ENCODE assay signal across 22 mouse cellular contexts in the genomic region with DNA sequence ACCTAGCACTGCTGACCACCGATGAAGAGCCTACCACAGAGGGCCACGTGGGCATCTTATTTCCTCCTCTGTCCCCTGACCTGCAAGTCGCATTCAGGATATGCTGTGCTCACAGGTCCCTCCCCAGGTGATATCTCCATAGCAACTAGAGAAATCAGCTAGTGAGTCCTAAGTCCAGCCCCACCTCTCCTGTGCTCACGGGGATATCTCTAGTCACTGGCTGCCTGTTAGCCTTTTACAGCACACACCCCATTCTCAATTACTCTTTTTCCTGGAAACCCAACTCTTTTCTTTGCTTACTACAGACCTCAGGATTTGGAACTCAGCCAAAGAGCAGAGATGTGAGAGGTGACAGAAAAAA. TPM values are rescaled to one million over a fixed set of nuclear protein-coding genes. Genes with fewer than 3 reads are reported as not detected.
DNase-seq lines count a peak whose midpoint lies in the region; ATAC-seq and TF ChIP-seq lines count a peak whose summit lies in the region.
"Had no signal": no experiment of that assay in that cellular context is flagged by ENCODE, and none has a peak within 500 bp of the region (broad histone marks: within the 10 kb centered on the region; RNA-seq: fewer than 3 reads in every experiment).

No protein-coding gene starts in this region.

- no peak overlapping the region for H3K9ac ChIP-seq in lung, embryonic 16.5 days (ENCODE audit: low read length)
- no peak overlapping the region for H3K9ac ChIP-seq in intestine, embryonic 16.5 days (ENCODE audit: low read depth, low read length)
- H3K9ac ChIP-seq in stomach, postnatal 0 days (ENCODE audit: low read length), result no peak overlapping the region
- H3K9ac ChIP-seq: forebrain, embryonic 15.5 days; limb, embryonic 12.5 days; midbrain, embryonic 12.5 days had no signal

- no peak for TF ChIP-seq EP300 in stomach, postnatal 0 days (optimal IDR thresholded peaks at IDR 0.05)

- H3K27me3 ChIP-seq in lung, embryonic 16.5 days (ENCODE audit: control insufficient read depth, insufficient read depth, low read depth, low read length), result no peaks in the 10 kb centered on the region
- no peaks in the 10 kb centered on the region for H3K27me3 ChIP-seq in intestine, embryonic 16.5 days (replicated peaks; ENCODE audit: control insufficient read depth, insufficient read depth, low read length)
- no peaks in the 10 kb centered on the region for H3K27me3 ChIP-seq in stomach, postnatal 0 days (ENCODE audit: control insufficient read depth, insufficient read depth, low read length)
- H3K27me3 ChIP-seq: forebrain, embryonic 15.5 days; limb, embryonic 12.5 days; midbrain, embryonic 12.5 days had no signal

- peaks cover 6% of the 10 kb centered on the region for H3K9me3 ChIP-seq in lung, embryonic 16.5 days (ENCODE audit: control insufficient read depth, low read length)
- peaks cover 6% of the 10 kb centered on the region for H3K9me3 ChIP-seq in intestine, embryonic 16.5 days (ENCODE audit: control insufficient read depth, low read length)
- H3K9me3 ChIP-seq in stomach, postnatal 0 days (ENCODE audit: control insufficient read depth, low read length), result no peaks in the 10 kb centered on the region

- TF ChIP-seq CTCF in stomach, postnatal 0 days (IDR thresholded peaks at IDR 0.05; ENCODE audit: low read depth), result no peak

- no peaks in the 10 kb centered on the region for H3K4me1 ChIP-seq in lung, embryonic 16.5 days (replicated peaks; ENCODE audit: control insufficient read depth, insufficient read depth, low read length)
- no peaks in the 10 kb centered on the region for H3K4me1 ChIP-seq in intestine, embryonic 16.5 days (ENCODE audit: control insufficient read depth, insufficient read depth, low read length)
- H3K4me1 ChIP-seq in stomach, postnatal 0 days (replicated peaks; ENCODE audit: control insufficient read depth, insufficient read depth), result no peaks in the 10 kb centered on the region
- H3K4me1 ChIP-seq: forebrain, embryonic 15.5 days; heart, embryonic 10.5 days; limb, embryonic 12.5 days; midbrain, embryonic 12.5 days had no signal

- H3K36me3 ChIP-seq in lung, embryonic 16.5 days (ENCODE audit: control insufficient read depth, insufficient read depth, low read length), result peaks cover 9% of the 10 kb centered on the region
- H3K36me3 ChIP-seq in intestine, embryonic 16.5 days (ENCODE audit: control insufficient read depth, insufficient read depth, low read length), result 0 out of 2 replicates have a peak, but pooled peaks cover 5% of the 10 kb centered on the region
- H3K36me3 ChIP-seq in stomach, postnatal 0 days (ENCODE audit: control insufficient read depth, insufficient read depth, low read length), result no peaks in the 10 kb centered on the region

- DNase-seq in kidney, adult 11 months, result peak; percentile 44
- DNase-seq in kidney, postnatal 14 days, result no peak
- DNase-seq in lung, postnatal 10 days, result no peak
- DNase-seq in stomach, postnatal 0 days (ENCODE audit: low spot score), result peak; percentile 84
- DNase-seq in natural killer cell, adult 2 months (ENCODE audit: low spot score in 2 of 2), result no peak
- DNase-seq: adrenal gland, adult 2 months; cerebellum, adult 8-10 months; gastrocnemius, adult 2 months; heart, postnatal 14 days; lung, postnatal 36 days; right cerebral cortex, adult 18-20 months; thymus, adult 18-20 months had no signal

- no peak overlapping the region for H3K27ac ChIP-seq in lung, embryonic 16.5 days (ENCODE audit: low read length)
- peak overlapping the region; percentile 86 for H3K27ac ChIP-seq in intestine, embryonic 16.5 days (ENCODE audit: low read length)
- peak overlapping the region; percentile 56 for H3K27ac ChIP-seq in stomach, postnatal 0 days (replicated peaks)
- H3K27ac ChIP-seq: forebrain, embryonic 15.5 days; gastrocnemius, adult 2 months; heart, embryonic 10.5 days; hindbrain, postnatal 0 days; left cerebral cortex, adult 2 months; limb, embryonic 12.5 days; midbrain, embryonic 12.5 days had no signal

- 66% methylated on average over 4 of the region's 4 CpGs for WGBS in lung, embryonic 16.5 days
- WGBS in intestine, embryonic 16.5 days, result 67% methylated on average over 4 of the region's 4 CpGs
- 60% methylated on average over 4 of the region's 4 CpGs for WGBS in stomach, postnatal 0 days

- peak; percentile 41 for ATAC-seq in lung, embryonic 16.5 days (ENCODE audit: low read depth)
- ATAC-seq in intestine, embryonic 16.5 days, result peak; percentile 98
- peak; percentile 98 for ATAC-seq in stomach, postnatal 0 days (ENCODE audit: low FRiP score, low TSS enrichment)
- ATAC-seq in megakaryocyte progenitor cell, adult 5-6 weeks (replicated peaks; ENCODE audit: poor library complexity), result no peak
- ATAC-seq: forebrain, embryonic 15.5 days; hindbrain, postnatal 0 days had no signal

- H3K4me2 ChIP-seq in lung, embryonic 16.5 days (ENCODE audit: low read depth, low read length), result no peak overlapping the region
- no peak overlapping the region for H3K4me2 ChIP-seq in intestine, embryonic 16.5 days (ENCODE audit: low read depth, low read length)
- H3K4me2 ChIP-seq in stomach, postnatal 0 days (replicated peaks; ENCODE audit: low read depth), result no peak overlapping the region
- H3K4me2 ChIP-seq: forebrain, embryonic 15.5 days; limb, embryonic 12.5 days; midbrain, embryonic 12.5 days had no signal

- no peak overlapping the region for H3K4me3 ChIP-seq in lung, embryonic 16.5 days (ENCODE audit: low read length)
- H3K4me3 ChIP-seq in intestine, embryonic 16.5 days (ENCODE audit: low read length), result no peak overlapping the region
- no peak overlapping the region for H3K4me3 ChIP-seq in stomach, postnatal 0 days (ENCODE audit: low read depth, low read length)
- H3K4me3 ChIP-seq: forebrain, embryonic 15.5 days; gastrocnemius, adult 2 months; heart, embryonic 10.5 days; left cerebral cortex, adult 2 months; limb, embryonic 12.5 days; midbrain, embryonic 12.5 days; myocyte had no signal

RNA-seq across cellular contexts. Expression of gene Syt11, which starts 28.1 kb away (rescaled TPM):
- polyA plus RNA-seq in lung, embryonic 16.5 days (2015; fragmentation: Nextera tagmentation; extraction: Ambion mirVana), result 8.0 and 8.1 TPM in 2 replicates
- polyA plus RNA-seq in intestine, embryonic 16.5 days (2015; fragmentation: Nextera tagmentation; extraction: Ambion mirVana), result 15.8 and 18.8 TPM in 2 replicates
- 9.6 and 10.1 TPM in 2 replicates for polyA plus RNA-seq in stomach, postnatal 0 days (2015; fragmentation: Nextera tagmentation; extraction: Ambion mirVana)
- 1.1 and 1.5 TPM in 2 replicates for total RNA-seq in megakaryocyte progenitor cell, adult 5-6 weeks (2015)
- total RNA-seq in megakaryocyte progenitor cell, adult 5-6 weeks (2017), result 0.54 and 1.0 TPM in 2 replicates

RNA-seq across cellular contexts. Expression of gene Rit1, which starts 30.2 kb away (rescaled TPM):
- polyA plus RNA-seq in lung, embryonic 16.5 days (2015; fragmentation: Nextera tagmentation; extraction: Ambion mirVana), result 58.9 and 68.9 TPM in 2 replicates
- 48.9 and 50.3 TPM in 2 replicates for polyA plus RNA-seq in intestine, embryonic 16.5 days (2015; fragmentation: Nextera tagmentation; extraction: Ambion mirVana)
- polyA plus RNA-seq in stomach, postnatal 0 days (2015; fragmentation: Nextera tagmentation; extraction: Ambion mirVana), result 85.5 and 86.9 TPM in 2 replicates
- 13.3 and 19.8 TPM in 2 replicates for total RNA-seq in megakaryocyte progenitor cell, adult 5-6 weeks (2015)
- total RNA-seq in megakaryocyte progenitor cell, adult 5-6 weeks (2017), result 20.2 and 21.4 TPM in 2 replicates

Comparison
In these comparisons a context has a peak if more than half of its experiments do, and no peak if none do; other contexts are left out.
1. DNase-seq: peak in kidney, adult 11 months (single experiment) and stomach, postnatal 0 days (single experiment); none in kidney, postnatal 14 days (single experiment), lung, postnatal 10 days (single experiment) and natural killer cell, adult 2 months (0 of 2).